In the genomic region with DNA sequence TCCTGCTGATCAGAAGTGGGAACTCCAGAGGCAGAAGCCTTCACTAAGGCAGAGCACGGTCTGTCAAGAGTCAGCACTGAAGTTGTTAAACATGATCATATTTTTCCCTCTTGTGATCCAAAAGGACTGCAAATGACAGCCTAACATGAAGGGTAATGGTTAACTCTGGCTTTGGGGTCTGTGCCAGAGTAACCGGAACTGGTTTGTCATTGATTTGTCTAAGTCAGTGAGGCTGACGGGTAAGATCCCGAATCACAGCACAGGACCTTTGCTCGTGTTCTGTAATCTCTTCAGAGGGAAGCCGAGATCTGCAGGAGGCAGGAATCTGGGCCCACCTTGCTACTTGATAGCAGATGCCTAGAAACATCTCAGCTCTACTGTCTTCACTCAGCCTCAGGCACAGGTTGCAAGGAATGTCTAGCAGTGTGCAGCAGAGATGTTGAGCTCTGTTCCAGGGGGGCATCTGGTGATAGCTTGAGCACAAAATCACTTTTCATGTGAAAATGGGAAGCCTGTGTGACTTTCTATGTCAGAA, we compare ENCODE assay signal across 13 mouse cellular contexts. TPM values are rescaled to one million over a fixed set of nuclear protein-coding genes. Genes with fewer than 3 reads are reported as not detected.
A peak's percentile ranks its signal among the peaks of the same experiment; 100 is the strongest.
DNase-seq lines count a peak whose midpoint lies in the region; ATAC-seq and TF ChIP-seq lines count a peak whose summit lies in the region.
"Had no signal": no experiment of that assay in that cellular context is flagged by ENCODE, and none has a peak within 500 bp of the region (broad histone marks: within the 10 kb centered on the region; RNA-seq: fewer than 3 reads in every experiment).

No protein-coding gene starts in this region.

- WGBS in lung, embryonic 14.5 days = 44% methylated on average over 6 of the region's 6 CpGs
- 51% methylated on average over 6 of the region's 6 CpGs for WGBS in kidney, embryonic 16.5 days
- 59% methylated on average over 6 of the region's 6 CpGs for WGBS in liver, postnatal 0 days (ENCODE audit: insufficient replicate concordance)
- 61% methylated on average over 6 of the region's 6 CpGs for WGBS in hindbrain, postnatal 0 days
- 79% methylated on average over 6 of the region's 6 CpGs for WGBS in forebrain, embryonic 13.5 days

- H3K9me3 ChIP-seq in lung, embryonic 14.5 days (ENCODE audit: low read depth, low read length) = no peaks in the 10 kb centered on the region
- H3K9me3 ChIP-seq in kidney, embryonic 16.5 days (ENCODE audit: low read length) = no peaks in the 10 kb centered on the region
- H3K9me3 ChIP-seq in liver, postnatal 0 days (ENCODE audit: low read length) = no peaks in the 10 kb centered on the region
- no peaks in the 10 kb centered on the region for H3K9me3 ChIP-seq in hindbrain, postnatal 0 days (ENCODE audit: low read length)
- H3K9me3 ChIP-seq in forebrain, embryonic 13.5 days (replicated peaks) = no peaks in the 10 kb centered on the region
- H3K9me3 ChIP-seq: limb, embryonic 15.5 days; midbrain, embryonic 15.5 days had no signal

- no peak for TF ChIP-seq CTCF in lung, embryonic 14.5 days (IDR thresholded peaks at IDR 0.05; ENCODE audit: low read depth)
- no peak for TF ChIP-seq CTCF in liver, postnatal 0 days (IDR thresholded peaks at IDR 0.05; ENCODE audit: low read depth)
- TF ChIP-seq CTCF in hindbrain, postnatal 0 days (IDR thresholded peaks at IDR 0.05; ENCODE audit: low read depth) = no peak

- no peak for TF ChIP-seq EP300 in liver, postnatal 0 days (IDR thresholded peaks at IDR 0.05; ENCODE audit: low read depth)

- peak; percentile 14 for DNase-seq in cerebellum, adult 11-12 months
- DNase-seq in cerebellum, adult 11 months = no peak
- no peak for DNase-seq in lung, embryonic 14.5 days
- no peak for DNase-seq in lung, postnatal 25 days (ENCODE audit: low spot score)
- DNase-seq in liver, postnatal 0 days = peak; percentile 59
- no peak for DNase-seq in hindbrain, postnatal 0 days (ENCODE audit: low spot score)
- DNase-seq: cerebellum, postnatal 36 days; heart, postnatal 14 days had no signal

- ATAC-seq in lung, embryonic 14.5 days (ENCODE audit: insufficient read depth) = no peak
- ATAC-seq in kidney, embryonic 16.5 days (ENCODE audit: low FRiP score, low TSS enrichment) = no peak
- ATAC-seq in liver, postnatal 0 days = no peak
- no peak for ATAC-seq in hindbrain, postnatal 0 days
- no peak for ATAC-seq in forebrain, embryonic 13.5 days
- ATAC-seq: midbrain, embryonic 15.5 days had no signal

- H3K4me1 ChIP-seq in lung, embryonic 14.5 days (ENCODE audit: insufficient read depth) = peaks cover 18% of the 10 kb centered on the region; the same call in 1 of the 2 replicates
- H3K4me1 ChIP-seq in kidney, embryonic 16.5 days (ENCODE audit: insufficient read depth, low read length) = peaks cover 40% of the 10 kb centered on the region
- H3K4me1 ChIP-seq in liver, postnatal 0 days (ENCODE audit: insufficient read depth) = peaks cover 44% of the 10 kb centered on the region
- peaks cover 12% of the 10 kb centered on the region for H3K4me1 ChIP-seq in hindbrain, postnatal 0 days (ENCODE audit: insufficient read depth, low read length)
- peaks cover 31% of the 10 kb centered on the region for H3K4me1 ChIP-seq in forebrain, embryonic 13.5 days

- H3K4me2 ChIP-seq in lung, embryonic 14.5 days = no peak overlapping the region
- H3K4me2 ChIP-seq in kidney, embryonic 16.5 days (replicated peaks; ENCODE audit: low read depth, low read length) = no peak overlapping the region
- peak overlapping the region; percentile 92 for H3K4me2 ChIP-seq in liver, postnatal 0 days (ENCODE audit: low read depth, low read length)
- no peak overlapping the region for H3K4me2 ChIP-seq in hindbrain, postnatal 0 days (ENCODE audit: low read depth, low read length)
- H3K4me2 ChIP-seq in forebrain, embryonic 13.5 days = no peak overlapping the region
- H3K4me2 ChIP-seq: midbrain, embryonic 15.5 days had no signal

- H3K36me3 ChIP-seq in lung, embryonic 14.5 days (ENCODE audit: insufficient read depth) = no peaks in the 10 kb centered on the region
- H3K36me3 ChIP-seq in kidney, embryonic 16.5 days (ENCODE audit: insufficient read depth, low read length) = no peaks in the 10 kb centered on the region
- no peaks in the 10 kb centered on the region for H3K36me3 ChIP-seq in liver, postnatal 0 days (replicated peaks; ENCODE audit: insufficient read depth, low read length)
- H3K36me3 ChIP-seq in hindbrain, postnatal 0 days (ENCODE audit: insufficient read depth, low read length) = no peaks in the 10 kb centered on the region
- H3K36me3 ChIP-seq in forebrain, embryonic 13.5 days (ENCODE audit: poor library complexity, severe bottlenecking) = no peaks in the 10 kb centered on the region
- H3K36me3 ChIP-seq: limb, embryonic 15.5 days; midbrain, embryonic 15.5 days had no signal

- H3K9ac ChIP-seq in lung, embryonic 14.5 days = 0 out of 2 replicates have a peak overlapping the region, but pooled peaks have one; percentile 6
- no peak overlapping the region for H3K9ac ChIP-seq in kidney, embryonic 16.5 days (replicated peaks; ENCODE audit: low read length)
- H3K9ac ChIP-seq in liver, postnatal 0 days (replicated peaks) = no peak overlapping the region
- no peak overlapping the region for H3K9ac ChIP-seq in hindbrain, postnatal 0 days (replicated peaks; ENCODE audit: low read length)
- no peak overlapping the region for H3K9ac ChIP-seq in forebrain, embryonic 13.5 days
- H3K9ac ChIP-seq: limb, embryonic 15.5 days; midbrain, embryonic 15.5 days had no signal

- H3K27me3 ChIP-seq in lung, embryonic 14.5 days (ENCODE audit: insufficient read depth, low read length) = no peaks in the 10 kb centered on the region
- no peaks in the 10 kb centered on the region for H3K27me3 ChIP-seq in kidney, embryonic 16.5 days (ENCODE audit: insufficient read depth, low read length)
- no peaks in the 10 kb centered on the region for H3K27me3 ChIP-seq in liver, postnatal 0 days (ENCODE audit: insufficient read depth, low read length)
- no peaks in the 10 kb centered on the region for H3K27me3 ChIP-seq in hindbrain, postnatal 0 days (ENCODE audit: insufficient read depth, low read length)
- H3K27me3 ChIP-seq in forebrain, embryonic 13.5 days = no peaks in the 10 kb centered on the region
- H3K27me3 ChIP-seq: limb, embryonic 15.5 days; midbrain, embryonic 15.5 days had no signal

- H3K27ac ChIP-seq in lung, embryonic 14.5 days (ENCODE audit: low read depth) = peak overlapping the region; percentile 46; the same call in 1 of the 2 replicates
- H3K27ac ChIP-seq in kidney, embryonic 16.5 days (ENCODE audit: low read length) = peak overlapping the region; percentile 31
- peak overlapping the region; percentile 97 for H3K27ac ChIP-seq in liver, postnatal 0 days (ENCODE audit: low read depth)
- no peak overlapping the region for H3K27ac ChIP-seq in hindbrain, postnatal 0 days
- no peak overlapping the region for H3K27ac ChIP-seq in forebrain, embryonic 13.5 days
- H3K27ac ChIP-seq: limb, embryonic 15.5 days; midbrain, embryonic 15.5 days had no signal

- H3K4me3 ChIP-seq in lung, embryonic 14.5 days (ENCODE audit: low read depth, low read length) = no peak overlapping the region
- no peak overlapping the region for H3K4me3 ChIP-seq in kidney, embryonic 16.5 days (ENCODE audit: low read length)
- H3K4me3 ChIP-seq in liver, postnatal 0 days (ENCODE audit: low read depth, low read length) = no peak overlapping the region
- H3K4me3 ChIP-seq in hindbrain, postnatal 0 days (ENCODE audit: low read length) = no peak overlapping the region
- no peak overlapping the region for H3K4me3 ChIP-seq in forebrain, embryonic 13.5 days
- H3K4me3 ChIP-seq: erythroblast, embryonic 14.5 days; limb, embryonic 15.5 days; midbrain, embryonic 15.5 days had no signal

RNA-seq across cellular contexts. Expression of a gene that starts 2.8 kb away (rescaled TPM):
- 23.4 and 23.5 TPM in 2 replicates for polyA plus RNA-seq in lung, embryonic 14.5 days (2014; fragmentation: Nextera tagmentation; extraction: Ambion mirVana)
- 22.5 and 25.0 TPM in 2 replicates for polyA plus RNA-seq in kidney, embryonic 16.5 days (2015; fragmentation: Nextera tagmentation; extraction: Ambion mirVana)
- 3.9 and 4.0 TPM in 2 replicates for polyA plus RNA-seq in liver, postnatal 0 days (2015; fragmentation: Nextera tagmentation; extraction: Ambion mirVana)
- 10.7 and 12.6 TPM in 2 replicates for total RNA-seq in hindbrain, postnatal 0 days (2014; rRNA removed)
- polyA plus RNA-seq in hindbrain, postnatal 0 days (2015; fragmentation: Nextera tagmentation; extraction: Ambion mirVana) = 5.5 and 5.7 TPM in 2 replicates
- 10.3 and 11.3 TPM in 2 replicates for polyA plus RNA-seq in forebrain, embryonic 13.5 days (2015; fragmentation: Nextera tagmentation; extraction: Ambion mirVana)

Comparison
In these comparisons a context has a peak if more than half of its experiments do, and no peak if none do; other contexts are left out.
1. DNase-seq: peak in cerebellum, adult 11-12 months (single experiment) and liver, postnatal 0 days (single experiment); none in cerebellum, adult 11 months (single experiment), lung, embryonic 14.5 days (single experiment), lung, postnatal 25 days (single experiment) and hindbrain, postnatal 0 days (single experiment).
2. H3K27ac ChIP-seq: peak in lung, embryonic 14.5 days (single experiment), kidney, embryonic 16.5 days (single experiment) and liver, postnatal 0 days (single experiment); none in hindbrain, postnatal 0 days (single experiment) and forebrain, embryonic 13.5 days (single experiment).